Mouse (Mus musculus): Measurements from ENCODE around the gene Angptl2. TPM values are rescaled to one million over a fixed set of nuclear protein-coding genes. Genes with fewer than 3 reads are reported as not detected.
"Not testable (repeated sequence)": the region's sequence is repeated elsewhere in the genome, so short reads cannot be mapped to it uniquely, and the experiment has no call there.

The Angptl2 gene
- polyA plus RNA-seq, 1 experiment from 2014 or later = 36.8 TPM

DNA sequence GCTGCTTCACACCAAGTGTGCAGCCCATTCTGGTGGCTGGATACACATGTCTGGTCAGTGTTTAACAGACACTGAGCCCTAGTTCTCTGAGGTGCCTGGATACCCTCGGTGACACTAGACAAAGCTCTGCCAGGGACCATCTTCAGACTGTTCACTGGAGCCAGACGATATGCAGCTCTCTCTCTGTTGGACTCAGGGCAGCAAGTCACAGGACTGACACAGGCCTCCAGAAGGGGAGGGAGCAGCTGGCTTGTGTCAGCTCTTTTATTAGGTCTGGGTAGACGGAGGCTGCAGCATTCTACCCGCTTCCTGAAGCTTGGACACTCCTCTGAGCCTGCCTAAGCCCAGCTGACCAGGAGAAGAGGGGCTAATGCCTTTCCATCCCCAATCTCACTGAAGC lies 8.8 kb upstream of the Angptl2 start:
- 26% methylated on average over 4 of the region's 4 CpGs for WGBS
- peaks cover 25% of the 10 kb centered on the region for H3K4me1 ChIP-seq (replicated peaks)
- ATAC-seq = no peak
- H3K4me3 ChIP-seq (replicated peaks) = no peak overlapping the region
- H3K9me3 ChIP-seq = no peaks in the 10 kb centered on the region
- H3K27ac ChIP-seq = peak overlapping the region; percentile 19; the same call in 1 of the 2 replicates
- H3K27me3 ChIP-seq (replicated peaks) = no peaks in the 10 kb centered on the region
- no peak overlapping the region for H3K4me2 ChIP-seq (replicated peaks)
- no peaks in the 10 kb centered on the region for H3K36me3 ChIP-seq
- no peak overlapping the region for H3K9ac ChIP-seq

DNA sequence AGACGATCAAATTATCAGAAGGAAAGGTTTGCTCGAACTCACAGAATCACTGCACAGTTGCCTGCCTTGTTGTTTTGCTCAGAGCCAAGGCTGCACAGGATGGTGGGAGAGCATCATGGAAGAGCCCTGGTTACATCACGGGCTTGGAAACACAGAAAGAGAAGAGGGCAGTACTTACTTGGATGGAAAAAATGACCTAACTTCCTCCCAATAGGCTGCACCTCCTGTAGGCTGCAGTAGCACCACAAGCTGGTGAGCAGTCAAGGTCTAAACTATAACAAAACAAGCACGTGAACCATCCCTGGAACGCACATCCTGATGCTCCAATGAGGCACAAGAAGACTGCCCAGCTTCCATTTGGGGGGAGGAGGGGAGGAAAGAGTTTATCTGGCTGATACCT lies 7.7 kb upstream of the Angptl2 start:
- H3K27me3 ChIP-seq (replicated peaks) = no peaks in the 10 kb centered on the region
- no peaks in the 10 kb centered on the region for H3K36me3 ChIP-seq
- no peak overlapping the region for H3K27ac ChIP-seq
- H3K9ac ChIP-seq = no peak overlapping the region
- no peak overlapping the region for H3K4me2 ChIP-seq (replicated peaks)
- H3K4me3 ChIP-seq (replicated peaks) = no peak overlapping the region
- H3K4me1 ChIP-seq (replicated peaks) = peaks cover 24% of the 10 kb centered on the region
- WGBS = 77% methylated on average over 5 of the region's 5 CpGs
- ATAC-seq = no peak
- no peaks in the 10 kb centered on the region for H3K9me3 ChIP-seq

DNA sequence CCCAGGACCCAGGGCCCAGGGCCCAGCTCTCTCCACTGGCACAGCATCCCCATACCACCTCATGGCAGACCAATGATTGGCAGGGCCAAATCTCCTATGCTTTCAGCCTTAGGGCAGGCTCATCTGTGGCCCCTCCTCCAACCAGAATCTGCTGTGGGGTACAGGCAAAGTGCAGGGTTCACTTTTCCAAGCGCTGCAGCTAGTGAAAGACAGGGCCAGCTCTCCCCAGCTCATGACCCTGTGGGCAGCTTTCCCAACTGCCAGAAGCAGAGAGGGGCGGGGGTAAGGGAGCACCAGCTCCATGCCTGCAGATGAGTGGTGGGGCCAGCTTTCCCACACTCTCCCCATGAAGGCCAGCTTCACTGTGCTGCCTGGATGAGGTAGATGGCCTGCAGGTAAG lies 5.0 kb upstream of the Angptl2 start:
- H3K9ac ChIP-seq = no peak overlapping the region
- H3K4me1 ChIP-seq (replicated peaks) = peaks cover 25% of the 10 kb centered on the region
- no peak for ATAC-seq
- H3K4me3 ChIP-seq (replicated peaks) = no peak overlapping the region
- no peaks in the 10 kb centered on the region for H3K36me3 ChIP-seq
- no peaks in the 10 kb centered on the region for H3K9me3 ChIP-seq
- no peaks in the 10 kb centered on the region for H3K27me3 ChIP-seq (replicated peaks)
- 80% methylated on average over 2 of the region's 2 CpGs for WGBS
- no peak overlapping the region for H3K27ac ChIP-seq
- no peak overlapping the region for H3K4me2 ChIP-seq (replicated peaks)

DNA sequence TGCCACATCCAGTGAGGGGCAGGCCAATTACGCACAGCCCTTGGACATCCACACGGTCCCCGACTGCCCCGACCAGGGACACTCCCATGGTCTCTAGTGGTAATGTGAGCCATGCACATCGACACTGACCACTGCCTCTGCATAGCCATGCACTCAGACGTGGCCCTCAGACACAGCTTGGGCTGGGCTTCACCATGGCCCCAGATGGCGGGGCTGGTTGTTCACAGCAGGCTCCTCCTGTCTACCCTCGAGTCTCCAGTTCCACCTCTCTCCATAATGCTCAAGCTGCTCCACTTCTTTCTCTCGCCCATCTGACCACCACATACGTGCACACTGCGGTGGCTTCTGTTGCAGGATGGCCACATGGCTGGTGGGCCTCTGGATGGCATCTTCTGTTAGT lies 4.6 kb upstream of the Angptl2 start:
- not testable (repeated sequence) for H3K9ac ChIP-seq; H3K4me2 ChIP-seq (replicated peaks); H3K4me3 ChIP-seq (replicated peaks); H3K27me3 ChIP-seq (replicated peaks); ATAC-seq; H3K27ac ChIP-seq; H3K9me3 ChIP-seq; H3K36me3 ChIP-seq
- 88% methylated on average over 11 of the region's 11 CpGs for WGBS
- peaks cover 22% of the 10 kb centered on the region for H3K4me1 ChIP-seq (replicated peaks)

DNA sequence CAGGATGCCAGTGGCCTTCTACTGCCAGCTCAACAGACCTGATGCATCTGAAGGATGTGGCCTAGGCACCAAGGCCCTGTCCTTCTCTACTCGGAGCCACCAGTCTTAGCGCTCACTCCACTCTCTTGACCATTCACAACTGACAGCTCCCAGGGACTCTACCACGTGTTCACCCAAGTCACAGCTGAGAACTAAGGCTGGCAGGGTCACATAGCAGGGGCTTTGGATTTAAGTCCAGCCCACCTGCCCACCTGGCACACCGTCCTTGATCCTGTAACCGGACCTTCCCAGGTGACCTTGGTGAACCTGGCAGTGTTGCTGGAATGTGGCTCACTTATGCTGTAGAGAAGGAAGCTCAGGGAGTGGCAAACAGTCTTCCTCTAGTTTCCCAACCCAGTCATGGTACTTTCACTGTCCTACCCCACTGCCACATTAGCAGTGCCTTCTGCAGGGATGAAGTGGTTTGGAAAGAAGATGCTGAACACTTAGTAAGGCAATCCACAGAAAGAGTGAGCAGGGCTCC lies 631 bp upstream of the Angptl2 start:
- Histone ChIP-seq H3K4me1 (replicated peaks) (peaks cover 41% of the 10 kb centered on the region), H3K9ac (peak overlapping the region; percentile 48; the same call in 1 of the 2 replicates), H3K4me2 (replicated peaks) (peak overlapping the region; percentile 78), H3K9me3 (no peaks in the 10 kb centered on the region), H3K36me3 (no peaks in the 10 kb centered on the region), H3K27me3 (replicated peaks) (no peaks in the 10 kb centered on the region), H3K27ac (peak overlapping the region; percentile 90), H3K4me3 (replicated peaks) (peak overlapping the region; percentile 48)
- no peak; the same call in 1 of the 2 replicates for ATAC-seq
- WGBS = 64% methylated on average over 5 of the region's 5 CpGs

DNA sequence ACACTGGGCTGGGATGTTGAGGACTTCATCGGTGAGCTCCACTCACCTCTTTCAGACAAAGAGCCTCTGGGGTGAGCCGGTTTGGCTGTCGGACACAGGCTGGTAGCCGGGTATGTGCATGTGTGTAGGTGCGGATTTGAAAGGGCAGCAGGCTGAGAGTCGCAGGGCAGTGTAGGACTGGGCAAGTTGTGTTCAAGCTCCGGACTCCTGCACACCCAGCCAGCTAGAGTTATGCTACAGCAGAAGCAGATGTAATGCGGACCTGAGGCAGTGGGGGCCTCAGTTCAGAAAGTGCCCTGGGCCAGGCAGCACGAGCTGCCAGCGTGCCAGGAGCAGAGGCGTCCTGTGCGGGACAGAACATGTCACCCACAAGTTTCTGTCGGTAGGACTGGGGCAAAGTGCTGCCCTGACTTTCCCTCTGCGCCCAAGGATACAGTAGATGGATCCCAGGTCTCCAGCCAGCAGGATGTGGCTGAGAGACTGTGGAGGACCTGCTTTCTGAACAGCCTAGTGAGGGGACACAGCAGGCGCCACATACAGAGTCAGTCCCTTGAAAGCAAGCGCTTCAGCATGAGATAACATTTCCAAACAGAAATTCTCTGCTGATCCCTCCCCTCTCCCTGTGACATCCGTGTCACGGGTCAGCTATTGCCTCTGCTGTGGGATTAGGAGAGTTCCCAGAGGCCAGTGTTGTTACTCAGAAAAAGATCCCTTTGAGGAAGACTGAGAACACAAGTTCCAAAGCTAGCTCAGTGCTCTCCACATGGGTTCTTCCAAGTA lies 966 bp downstream of the Angptl2 start:
- Histone ChIP-seq H3K9me3 (no peaks in the 10 kb centered on the region), H3K9ac (peak overlapping the region; percentile 73), H3K4me2 (replicated peaks) (peak overlapping the region; percentile 78), H3K36me3 (no peaks in the 10 kb centered on the region), H3K27ac (peak overlapping the region; percentile 90), H3K27me3 (replicated peaks) (no peaks in the 10 kb centered on the region), H3K4me1 (replicated peaks) (peaks cover 48% of the 10 kb centered on the region), H3K4me3 (replicated peaks) (peak overlapping the region; percentile 48)
- WGBS = 14% methylated on average over 18 of the region's 18 CpGs
- ATAC-seq = peak; percentile 26; the same call in 1 of the 2 replicates

DNA sequence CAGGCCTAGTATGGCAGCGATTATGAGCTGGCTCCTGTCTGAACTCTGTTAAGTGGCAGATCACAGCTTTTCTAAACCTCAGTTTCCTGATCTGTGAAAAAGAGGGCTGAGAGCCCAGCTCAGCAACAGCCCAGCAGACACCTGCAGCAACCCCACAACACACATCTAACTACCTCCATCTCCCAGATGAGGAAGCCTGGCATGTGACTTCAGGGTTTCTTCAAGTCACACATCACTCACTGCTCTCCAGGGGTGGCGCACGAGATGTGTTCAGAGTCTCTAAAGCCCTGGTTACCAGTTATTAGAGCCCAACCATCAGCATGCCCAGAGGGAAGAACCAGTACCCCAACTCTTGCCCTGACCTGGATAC lies 1.5 kb downstream of the Angptl2 start:
- H3K27ac ChIP-seq = no peak overlapping the region
- H3K27me3 ChIP-seq (replicated peaks) = no peaks in the 10 kb centered on the region
- no peak for ATAC-seq
- peaks cover 48% of the 10 kb centered on the region for H3K4me1 ChIP-seq (replicated peaks)
- peak overlapping the region; percentile 78 for H3K4me2 ChIP-seq (replicated peaks)
- 62% methylated on average over 3 of the region's 3 CpGs for WGBS
- peak overlapping the region; percentile 48 for H3K4me3 ChIP-seq (replicated peaks)
- H3K9me3 ChIP-seq = no peaks in the 10 kb centered on the region
- H3K9ac ChIP-seq = peak overlapping the region; percentile 73
- no peaks in the 10 kb centered on the region for H3K36me3 ChIP-seq

DNA sequence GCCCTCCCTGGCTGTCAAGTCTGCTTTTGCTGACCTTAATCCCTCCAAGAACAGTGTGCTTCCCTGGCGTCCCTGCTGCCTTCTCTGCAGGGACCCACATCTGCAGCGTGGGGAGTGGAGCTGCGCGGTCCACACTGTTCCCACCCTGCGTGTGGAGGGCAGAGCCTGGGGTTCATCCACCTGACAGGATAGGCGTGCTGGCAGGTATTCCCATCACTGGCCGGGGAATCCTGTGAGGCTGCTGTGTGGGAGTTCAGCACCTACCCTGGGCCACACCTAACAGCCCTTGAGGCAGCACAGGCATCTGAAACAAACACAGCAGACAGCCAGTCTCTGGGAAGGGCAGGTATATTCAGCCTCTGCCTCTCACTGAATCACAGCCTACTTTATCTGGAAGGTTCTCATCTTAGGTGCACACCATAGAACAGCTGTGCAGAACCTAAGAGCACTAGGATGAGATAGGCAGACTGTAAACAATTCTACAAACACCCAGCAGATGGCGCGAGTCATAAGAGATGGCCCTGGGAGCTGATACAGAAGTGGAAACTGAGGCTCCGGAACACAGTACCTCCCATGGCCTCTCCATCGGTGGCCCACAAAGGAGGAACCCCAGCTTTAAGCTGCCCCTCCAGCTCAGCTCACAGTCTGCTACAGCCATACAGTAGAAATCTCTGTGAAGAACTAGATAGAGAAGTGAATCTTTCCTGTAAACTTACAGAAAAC lies 3.2 kb downstream of the Angptl2 start:
- Histone ChIP-seq H3K27me3 (replicated peaks) (no peaks in the 10 kb centered on the region), H3K9ac (no peak overlapping the region), H3K36me3 (no peaks in the 10 kb centered on the region), H3K27ac (no peak overlapping the region), H3K4me1 (replicated peaks) (peaks cover 48% of the 10 kb centered on the region), H3K4me2 (replicated peaks) (peak overlapping the region; percentile 27), H3K4me3 (replicated peaks) (no peak overlapping the region), H3K9me3 (no peaks in the 10 kb centered on the region)
- no peak for ATAC-seq
- whole genome bisulfite sequencing = 68% methylated on average over 11 of the region's 11 CpGs

DNA sequence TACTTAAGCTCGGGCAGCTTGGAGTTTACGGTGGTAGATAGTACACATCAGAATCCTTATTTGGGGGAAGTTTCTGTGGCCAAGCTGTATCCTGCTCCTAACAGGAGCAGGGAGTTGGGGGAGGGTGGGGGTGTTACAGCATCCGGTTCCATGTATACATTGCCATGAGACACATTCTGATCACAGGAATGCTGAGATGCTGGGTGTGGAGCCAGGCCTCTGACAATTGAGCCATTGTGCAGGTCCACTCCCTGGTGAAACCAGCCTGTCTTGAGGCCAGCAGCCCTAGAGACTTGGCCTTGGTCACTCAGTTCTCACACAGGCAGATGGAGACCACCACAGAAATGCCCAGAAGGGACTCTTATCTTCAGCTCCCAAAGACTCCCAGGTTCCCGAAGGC lies 3.8 kb downstream of the Angptl2 start:
- no peak overlapping the region for H3K4me3 ChIP-seq (replicated peaks)
- H3K9ac ChIP-seq = no peak overlapping the region
- no peaks in the 10 kb centered on the region for H3K9me3 ChIP-seq
- H3K4me1 ChIP-seq (replicated peaks) = peaks cover 48% of the 10 kb centered on the region
- no peaks in the 10 kb centered on the region for H3K36me3 ChIP-seq
- 60% methylated on average over 4 of the region's 4 CpGs for WGBS
- ATAC-seq = no peak
- H3K27me3 ChIP-seq (replicated peaks) = no peaks in the 10 kb centered on the region
- H3K4me2 ChIP-seq (replicated peaks) = 0 out of 2 replicates have a peak overlapping the region, but pooled peaks have one; percentile 27
- H3K27ac ChIP-seq = no peak overlapping the region

DNA sequence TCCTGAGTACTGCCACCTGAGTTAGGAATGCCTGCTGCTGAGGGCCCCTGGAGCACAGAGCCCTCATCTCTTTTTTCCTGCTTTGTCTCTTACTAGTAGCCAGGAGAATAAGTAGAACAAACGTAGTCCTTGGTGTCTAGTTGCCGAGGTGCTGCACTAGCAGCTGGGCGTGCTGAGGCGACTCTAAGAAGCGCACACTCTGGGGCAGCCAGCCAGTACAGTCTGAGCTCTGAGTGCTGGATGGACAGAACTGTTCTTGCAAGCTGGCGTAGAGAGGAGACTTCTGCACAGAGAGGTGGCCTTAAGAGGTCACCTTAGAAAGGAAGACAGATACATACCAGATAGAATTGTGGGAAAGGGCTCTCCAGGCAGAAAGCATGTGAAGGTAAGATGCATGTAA lies 4.4 kb downstream of the Angptl2 start:
- peaks cover 44% of the 10 kb centered on the region for H3K4me1 ChIP-seq (replicated peaks)
- no peak overlapping the region for H3K9ac ChIP-seq
- ATAC-seq = no peak
- no peaks in the 10 kb centered on the region for H3K27me3 ChIP-seq (replicated peaks)
- H3K4me3 ChIP-seq (replicated peaks) = no peak overlapping the region
- H3K9me3 ChIP-seq = no peaks in the 10 kb centered on the region
- no peak overlapping the region for H3K4me2 ChIP-seq (replicated peaks)
- H3K36me3 ChIP-seq = no peaks in the 10 kb centered on the region
- H3K27ac ChIP-seq = no peak overlapping the region
- 70% methylated on average over 6 of the region's 6 CpGs for WGBS

DNA sequence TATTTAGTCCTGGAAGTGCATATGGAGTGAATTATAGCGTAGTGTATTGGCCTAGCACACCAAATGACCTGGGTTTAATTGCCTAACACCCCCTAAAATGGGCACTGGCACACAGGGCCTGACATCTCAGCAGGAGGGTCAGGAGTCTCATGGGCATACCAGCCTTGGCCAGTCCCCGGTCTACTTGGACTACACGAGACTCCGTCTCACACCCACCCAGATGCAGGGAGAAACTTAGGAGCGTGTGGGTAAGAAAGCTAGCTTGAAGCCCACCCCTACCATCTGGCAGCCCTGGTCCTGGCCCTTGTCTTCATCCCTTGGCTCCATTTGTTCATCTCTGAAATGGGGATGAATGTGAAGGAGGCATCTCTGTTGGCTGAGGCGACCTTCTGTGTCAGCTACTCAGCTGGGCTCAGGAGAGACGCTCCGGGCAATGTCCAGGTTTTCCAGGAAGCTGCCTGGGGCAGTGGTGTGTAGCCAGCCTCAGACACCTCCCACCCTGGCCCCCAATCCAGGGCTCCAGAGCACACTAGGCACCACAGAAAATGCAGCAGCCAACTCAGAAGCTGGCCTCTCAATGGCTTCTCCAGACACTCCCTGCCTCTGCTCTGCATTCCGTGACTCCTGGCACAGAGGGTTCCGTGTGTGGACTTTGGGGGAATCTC lies 4.9 kb downstream of the Angptl2 start:
- no peak overlapping the region for H3K4me3 ChIP-seq (replicated peaks)
- H3K36me3 ChIP-seq = no peaks in the 10 kb centered on the region
- H3K4me1 ChIP-seq (replicated peaks) = peaks cover 38% of the 10 kb centered on the region
- no peak overlapping the region for H3K4me2 ChIP-seq (replicated peaks)
- no peaks in the 10 kb centered on the region for H3K27me3 ChIP-seq (replicated peaks)
- H3K27ac ChIP-seq = no peak overlapping the region
- no peak for ATAC-seq
- WGBS = 91% methylated on average over 10 of the region's 10 CpGs
- H3K9me3 ChIP-seq = no peaks in the 10 kb centered on the region
- no peak overlapping the region for H3K9ac ChIP-seq

DNA sequence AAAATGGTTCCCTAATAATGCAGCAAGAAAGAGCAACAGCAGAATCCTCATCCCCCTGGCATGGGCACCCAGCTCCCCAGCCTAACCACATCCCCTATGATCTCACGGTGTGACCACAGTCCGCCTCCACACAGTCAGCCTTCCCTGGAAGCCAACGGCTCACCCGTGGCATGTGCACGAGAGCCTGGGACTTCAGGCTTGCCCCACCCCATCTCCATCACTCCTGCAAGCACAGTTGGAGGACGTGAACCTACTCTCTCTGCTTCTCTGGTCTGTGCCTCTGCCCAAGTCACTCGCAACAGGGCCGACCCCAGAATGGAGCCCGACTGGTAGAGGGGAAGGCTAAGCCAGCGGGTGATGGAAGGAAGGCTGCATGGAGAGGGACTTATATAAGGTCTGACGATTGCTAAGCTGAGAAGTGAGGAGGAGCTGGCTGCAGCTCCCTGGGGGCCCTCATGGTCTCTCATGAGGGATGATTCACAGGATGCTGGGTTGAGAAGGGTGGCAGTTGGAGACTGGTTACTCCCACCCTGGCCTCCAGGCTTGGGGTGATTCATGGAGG lies 5.6 kb downstream of the Angptl2 start:
- Histone ChIP-seq H3K27ac (no peak overlapping the region), H3K36me3 (no peaks in the 10 kb centered on the region), H3K9ac (no peak overlapping the region), H3K27me3 (replicated peaks) (no peaks in the 10 kb centered on the region), H3K4me3 (replicated peaks) (no peak overlapping the region), H3K9me3 (no peaks in the 10 kb centered on the region), H3K4me1 (replicated peaks) (peaks cover 37% of the 10 kb centered on the region), H3K4me2 (replicated peaks) (no peak overlapping the region)
- 85% methylated on average over 11 of the region's 11 CpGs for WGBS
- ATAC-seq = no peak

Measured in intestine, embryonic 15.5 days (tissue).